Mouse (Mus musculus): Measurements from ENCODE around the gene Chrnb1. TPM values are rescaled to one million over a fixed set of nuclear protein-coding genes. Genes with fewer than 3 reads are reported as not detected.

The Chrnb1 gene
- polyA plus RNA-seq, 1 experiment from 2014 or later = 4.2 TPM

GRCm38 (mm10) chr11:69775716-69776115 lies 20.0 kb downstream of the Chrnb1 start:
- ATAC-seq (ENCODE audit: insufficient read depth, low FRiP score, low TSS enrichment) = no peak
- H3K4me2 ChIP-seq (ENCODE audit: low read depth) = no peak overlapping the region
- no peak overlapping the region for H3K4me3 ChIP-seq (ENCODE audit: low read depth, low read length)
- no peaks in the 10 kb centered on the region; the same call in 1 of the 2 replicates for H3K4me1 ChIP-seq (ENCODE audit: control insufficient read depth, insufficient read depth, low read length)
- peaks cover 10% of the 10 kb centered on the region; the same call in 1 of the 2 replicates for H3K27me3 ChIP-seq (ENCODE audit: control insufficient read depth, insufficient read depth, low read length)
- DNase-seq (ENCODE audit: low spot score) = no peak
- no peaks in the 10 kb centered on the region for H3K36me3 ChIP-seq (ENCODE audit: control insufficient read depth, insufficient read depth, low read length)
- no peak overlapping the region for H3K9ac ChIP-seq (ENCODE audit: low read length)
- 61% methylated on average over 10 of the region's 10 CpGs for WGBS
- no peaks in the 10 kb centered on the region for H3K9me3 ChIP-seq (ENCODE audit: control insufficient read depth, low read length)
- no peak overlapping the region for H3K27ac ChIP-seq (ENCODE audit: low read depth, low read length)

GRCm38 (mm10) chr11:69774961-69775360 lies 20.8 kb downstream of the Chrnb1 start:
- Histone ChIP-seq H3K4me1 (ENCODE audit: control insufficient read depth, insufficient read depth, low read length) (no peaks in the 10 kb centered on the region; the same call in 1 of the 2 replicates), H3K9me3 (ENCODE audit: control insufficient read depth, low read length) (no peaks in the 10 kb centered on the region), H3K4me3 (ENCODE audit: low read depth, low read length) (no peak overlapping the region), H3K27ac (ENCODE audit: low read depth, low read length) (no peak overlapping the region), H3K9ac (ENCODE audit: low read length) (no peak overlapping the region), H3K27me3 (ENCODE audit: control insufficient read depth, insufficient read depth, low read length) (peaks cover 10% of the 10 kb centered on the region; the same call in 1 of the 2 replicates), H3K36me3 (ENCODE audit: control insufficient read depth, insufficient read depth, low read length) (no peaks in the 10 kb centered on the region), H3K4me2 (ENCODE audit: low read depth) (no peak overlapping the region)
- DNase-seq (ENCODE audit: low spot score) (no peak), ATAC-seq (ENCODE audit: insufficient read depth, low FRiP score, low TSS enrichment) (no peak)
- 60% methylated on average over 5 of the region's 5 CpGs for WGBS

GRCm38 (mm10) chr11:69767625-69767909 lies 28.2 kb downstream of the Chrnb1 start:
- no peaks in the 10 kb centered on the region; the same call in 1 of the 2 replicates for H3K4me1 ChIP-seq (ENCODE audit: control insufficient read depth, insufficient read depth, low read length)
- H3K9ac ChIP-seq (ENCODE audit: low read length) = no peak overlapping the region
- H3K9me3 ChIP-seq (ENCODE audit: control insufficient read depth, low read length) = no peaks in the 10 kb centered on the region
- no peaks in the 10 kb centered on the region for H3K27me3 ChIP-seq (ENCODE audit: control insufficient read depth, insufficient read depth, low read length)
- no peak overlapping the region for H3K4me3 ChIP-seq (ENCODE audit: low read depth, low read length)
- H3K4me2 ChIP-seq (ENCODE audit: low read depth) = no peak overlapping the region
- no peaks in the 10 kb centered on the region for H3K36me3 ChIP-seq (ENCODE audit: control insufficient read depth, insufficient read depth, low read length)
- 73% methylated on average over 4 of the region's 4 CpGs for WGBS
- DNase-seq (ENCODE audit: low spot score) (no peak), ATAC-seq (ENCODE audit: insufficient read depth, low FRiP score, low TSS enrichment) (no peak)
- no peak overlapping the region for H3K27ac ChIP-seq (ENCODE audit: low read depth, low read length)

GRCm38 (mm10) chr11:69766872-69767624 lies 28.7 kb downstream of the Chrnb1 start:
- H3K27me3 ChIP-seq (ENCODE audit: control insufficient read depth, insufficient read depth, low read length) = no peaks in the 10 kb centered on the region
- no peak overlapping the region for H3K27ac ChIP-seq (ENCODE audit: low read depth, low read length)
- peak overlapping the region; percentile 89 for H3K4me2 ChIP-seq (ENCODE audit: low read depth)
- no peaks in the 10 kb centered on the region; the same call in 1 of the 2 replicates for H3K4me1 ChIP-seq (ENCODE audit: control insufficient read depth, insufficient read depth, low read length)
- no peak for ATAC-seq (ENCODE audit: insufficient read depth, low FRiP score, low TSS enrichment)
- no peaks in the 10 kb centered on the region for H3K36me3 ChIP-seq (ENCODE audit: control insufficient read depth, insufficient read depth, low read length)
- DNase-seq (ENCODE audit: low spot score) = no peak
- 66% methylated on average over 13 of the region's 13 CpGs for WGBS
- H3K4me3 ChIP-seq (ENCODE audit: low read depth, low read length) = peak overlapping the region; percentile 80
- no peak overlapping the region for H3K9ac ChIP-seq (ENCODE audit: low read length)
- H3K9me3 ChIP-seq (ENCODE audit: control insufficient read depth, low read length) = no peaks in the 10 kb centered on the region

GRCm38 (mm10) chr11:69766126-69766609 lies 29.6 kb downstream of the Chrnb1 start:
- Histone ChIP-seq H3K4me2 (ENCODE audit: low read depth) (peak overlapping the region; percentile 89), H3K36me3 (ENCODE audit: control insufficient read depth, insufficient read depth, low read length) (no peaks in the 10 kb centered on the region), H3K27me3 (ENCODE audit: control insufficient read depth, insufficient read depth, low read length) (no peaks in the 10 kb centered on the region), H3K4me3 (ENCODE audit: low read depth, low read length) (peak overlapping the region; percentile 80), H3K27ac (ENCODE audit: low read depth, low read length) (peak overlapping the region; percentile 56), H3K9ac (ENCODE audit: low read length) (peak overlapping the region; percentile 89), H3K9me3 (ENCODE audit: control insufficient read depth, low read length) (no peaks in the 10 kb centered on the region), H3K4me1 (ENCODE audit: control insufficient read depth, insufficient read depth, low read length) (no peaks in the 10 kb centered on the region; the same call in 1 of the 2 replicates)
- DNase-seq (ENCODE audit: low spot score) (peak; percentile 60), ATAC-seq (ENCODE audit: insufficient read depth, low FRiP score, low TSS enrichment) (peak; percentile 65)
- under 1% methylated on average over 36 of the region's 37 CpGs for WGBS

- Histone ChIP-seq H3K9ac (ENCODE audit: low read length) (peak within 1 kb of the TSS; percentile 89), H3K36me3 (ENCODE audit: control insufficient read depth, insufficient read depth, low read length) (no peaks in the 10 kb centered on the region), H3K4me2 (ENCODE audit: low read depth) (peak within 1 kb of the TSS; percentile 89), H3K4me1 (ENCODE audit: control insufficient read depth, insufficient read depth, low read length) (peaks cover 2% of the 10 kb centered on the region), H3K27ac (ENCODE audit: low read depth, low read length) (peak within 1 kb of the TSS; percentile 56), H3K4me3 (ENCODE audit: low read depth, low read length) (peak within 1 kb of the TSS; percentile 80), H3K27me3 (ENCODE audit: control insufficient read depth, insufficient read depth, low read length) (no peaks in the 10 kb centered on the region), H3K9me3 (ENCODE audit: control insufficient read depth, low read length) (no peaks in the 10 kb centered on the region)
- DNase-seq (ENCODE audit: low spot score) = peak; percentile 29
- peak; percentile 48 for ATAC-seq (ENCODE audit: insufficient read depth, low FRiP score, low TSS enrichment)
- 27% methylated on average over 35 of the region's 55 CpGs for WGBS
Observed at GRCm38 (mm10) chr11:69765221-69766125, 30.3 kb downstream of the Chrnb1 start, which contains the start of gene Zbtb4. Zbtb4 (plus strand) TSS chr11:69765912.

GRCm38 (mm10) chr11:69763551-69763950 lies 32.2 kb downstream of the Chrnb1 start:
- Histone ChIP-seq H3K4me3 (ENCODE audit: low read depth, low read length) (no peak overlapping the region), H3K27me3 (ENCODE audit: control insufficient read depth, insufficient read depth, low read length) (no peaks in the 10 kb centered on the region), H3K4me1 (ENCODE audit: control insufficient read depth, insufficient read depth, low read length) (peaks cover 12% of the 10 kb centered on the region), H3K9ac (ENCODE audit: low read length) (no peak overlapping the region), H3K9me3 (ENCODE audit: control insufficient read depth, low read length) (no peaks in the 10 kb centered on the region), H3K27ac (ENCODE audit: low read depth, low read length) (no peak overlapping the region), H3K36me3 (ENCODE audit: control insufficient read depth, insufficient read depth, low read length) (no peaks in the 10 kb centered on the region), H3K4me2 (ENCODE audit: low read depth) (no peak overlapping the region)
- DNase-seq (ENCODE audit: low spot score) (no peak), ATAC-seq (ENCODE audit: insufficient read depth, low FRiP score, low TSS enrichment) (no peak)
- 67% methylated on average over 7 of the region's 7 CpGs for WGBS

GRCm38 (mm10) chr11:69761868-69762267 lies 33.9 kb downstream of the Chrnb1 start, which contains the start of gene Slc35g3:
Slc35g3 (minus strand) TSS chr11:69761968.
- no peak within 1 kb of the TSS for H3K9ac ChIP-seq (ENCODE audit: low read length)
- ATAC-seq (ENCODE audit: insufficient read depth, low FRiP score, low TSS enrichment) = no peak
- WGBS = 79% methylated on average over 1 of the region's 1 CpGs
- no peaks in the 10 kb centered on the region for H3K36me3 ChIP-seq (ENCODE audit: control insufficient read depth, insufficient read depth, low read length)
- peaks cover 21% of the 10 kb centered on the region for H3K4me1 ChIP-seq (ENCODE audit: control insufficient read depth, insufficient read depth, low read length)
- H3K27ac ChIP-seq (ENCODE audit: low read depth, low read length) = peak within 1 kb of the TSS; percentile 92; the same call in 1 of the 2 replicates
- no peak within 1 kb of the TSS for H3K4me2 ChIP-seq (ENCODE audit: low read depth)
- no peaks in the 10 kb centered on the region for H3K9me3 ChIP-seq (ENCODE audit: control insufficient read depth, low read length)
- H3K27me3 ChIP-seq (ENCODE audit: control insufficient read depth, insufficient read depth, low read length) = no peaks in the 10 kb centered on the region
- H3K4me3 ChIP-seq (ENCODE audit: low read depth, low read length) = no peak within 1 kb of the TSS
- DNase-seq (ENCODE audit: low spot score) = no peak

All from neural tube, embryonic 11.5 days (tissue).